Mouse (Mus musculus) kidney, adult 2 months (tissue): ENCODE results near the gene Gm14180. TPM values are rescaled to one million over a fixed set of nuclear protein-coding genes. Genes with fewer than 3 reads are reported as not detected.
A peak's percentile ranks its signal among the peaks of the same experiment; 100 is the strongest.
"Not testable (repeated sequence)": the region's sequence is repeated elsewhere in the genome, so short reads cannot be mapped to it uniquely, and the experiment has no call there.

ENCODE experiments used
- DNase-seq: peaks from one replicate; pipeline ENCODE4 v3.0.0; 2021
- H3K27ac ChIP-seq: fragments of 200-500 bp; 2 replicates; pipeline ENCODE4 v1.5.1; 2012; ENCODE audit warnings: low read depth, low read length, control low read depth, inconsistent platforms; ENCODE audit not compliant: insufficient read depth
- H3K27me3 ChIP-seq: fragments of 200-500 bp; replicated peaks from 2 replicates; pipeline ENCODE4 v1.6.1; 2012; ENCODE audit warnings: mild to moderate bottlenecking, moderate library complexity, low read length, inconsistent platforms; ENCODE audit not compliant: control insufficient read depth, insufficient read depth
- H3K36me3 ChIP-seq: fragments of 200-500 bp; 2 replicates; pipeline ENCODE4 v1.6.1; 2012; ENCODE audit warnings: mild to moderate bottlenecking, moderate library complexity, low read length, inconsistent platforms; ENCODE audit not compliant: control insufficient read depth, insufficient read depth
- H3K4me1 ChIP-seq: fragments of 200-500 bp; 2 replicates; pipeline ENCODE4 v1.6.1; 2011; ENCODE audit warnings: low read length; ENCODE audit not compliant: control insufficient read depth, insufficient read depth
- H3K4me3 ChIP-seq: fragments of 200-500 bp; 2 replicates; pipeline ENCODE4 v1.5.1; 2011; ENCODE audit warnings: mild to moderate bottlenecking, low read depth, low read length, control low read depth; ENCODE audit not compliant: insufficient read depth
- CTCF ChIP-seq: fragments of 200-500 bp; conservative IDR thresholded peaks from 2 replicates; pipeline ENCODE4 v1.5.1; 2011; ENCODE audit warnings: low read depth, mild to moderate bottlenecking, control low read depth, low read length, moderate library complexity, mixed read lengths; ENCODE audit not compliant: insufficient read depth, insufficient read length
- POLR2A ChIP-seq: fragments of 200-500 bp; IDR thresholded peaks from one replicate; pipeline ENCODE4 v1.6.1; 2011; ENCODE audit warnings: low read depth, low read length, control low read depth
- WGBS: fragments of 180-500 bp; shearing (Covaris S2); methylation state at CpG from one replicate; pipeline ENCODE4 v1.1.7; 2018; 5-methylcytosine and 5-hydroxymethylcytosine counted together
- polyA plus RNA-seq: library from polyadenylated mRNA; depleted of rRNA; stranded (reverse); fragments of >200 nt; gene quantifications from 2 replicates; pipeline ENCODE4 v1.2.3, GENCODE M21; 2012; rRNA removed

Gm14180 gene
- polyA plus RNA-seq = not detected in 2 replicates

DNA sequence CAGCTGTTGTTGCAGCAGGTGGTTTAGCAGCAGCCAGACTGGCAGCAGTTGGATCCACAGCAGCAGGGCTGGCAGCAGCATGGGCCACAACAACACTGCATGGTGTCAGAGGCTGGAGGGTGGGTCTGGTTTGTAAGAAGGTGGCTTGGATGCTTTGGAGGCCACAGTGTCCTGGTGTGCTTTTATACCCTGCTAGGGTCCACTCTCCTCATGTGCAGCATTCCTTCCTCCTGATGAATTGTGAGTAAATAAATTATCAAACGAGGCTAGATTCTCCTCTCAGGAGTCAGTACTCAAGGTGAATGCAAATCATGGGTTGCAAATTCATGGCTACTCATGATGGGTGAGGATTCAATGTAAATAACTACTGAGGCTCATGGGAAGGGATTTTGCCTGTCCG is at the start of gene Gm14180:
Gm14180 (minus strand) TSS at position 101 of the 400 bp plus-strand sequence.
- WGBS = 54% methylated on average over 2 of the region's 2 CpGs
- Histone ChIP-seq H3K4me1 (no peaks in the 10 kb centered on the region), H3K27me3 (no peaks in the 10 kb centered on the region), H3K36me3 (no peaks in the 10 kb centered on the region), H3K4me3 (no peak within 1 kb of the TSS), H3K27ac (no peak within 1 kb of the TSS)
- TF ChIP-seq POLR2A (no peak), CTCF (no peak)
- no peak for DNase-seq

DNA sequence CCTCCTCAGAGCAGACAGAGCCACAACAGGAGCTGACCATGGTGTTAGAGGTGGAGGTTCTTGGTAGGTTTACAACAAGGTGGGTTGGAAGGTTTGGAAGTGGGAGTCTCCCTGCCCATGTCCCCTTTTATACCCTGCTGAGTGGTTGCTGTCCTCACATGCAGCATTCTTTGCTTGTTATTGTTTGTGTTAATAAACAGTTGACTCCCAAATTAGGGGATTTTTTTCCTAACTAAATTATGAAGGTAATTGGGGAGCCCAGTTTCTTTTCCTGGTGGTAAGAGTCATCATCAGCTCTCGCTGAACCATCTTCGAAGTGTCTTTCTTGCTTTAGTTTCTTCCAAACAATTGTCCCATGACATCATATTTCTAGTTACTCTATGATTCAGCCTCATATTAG is 46.5 kb upstream of the Gm14180 start, which contains the start of gene Krtap4-8:
Krtap4-8 (minus strand) TSS at position 101 of the 400 bp plus-strand sequence.
- Histone ChIP-seq H3K4me1 (no peaks in the 10 kb centered on the region), H3K36me3 (no peaks in the 10 kb centered on the region), H3K27me3 (no peaks in the 10 kb centered on the region; the same call in 1 of the 2 replicates), H3K27ac (no peak within 1 kb of the TSS), H3K4me3 (no peak within 1 kb of the TSS)
- TF ChIP-seq CTCF (no peak), POLR2A (no peak)
- no peak for DNase-seq
- 95% methylated on average over 2 of the region's 2 CpGs for WGBS

DNA sequence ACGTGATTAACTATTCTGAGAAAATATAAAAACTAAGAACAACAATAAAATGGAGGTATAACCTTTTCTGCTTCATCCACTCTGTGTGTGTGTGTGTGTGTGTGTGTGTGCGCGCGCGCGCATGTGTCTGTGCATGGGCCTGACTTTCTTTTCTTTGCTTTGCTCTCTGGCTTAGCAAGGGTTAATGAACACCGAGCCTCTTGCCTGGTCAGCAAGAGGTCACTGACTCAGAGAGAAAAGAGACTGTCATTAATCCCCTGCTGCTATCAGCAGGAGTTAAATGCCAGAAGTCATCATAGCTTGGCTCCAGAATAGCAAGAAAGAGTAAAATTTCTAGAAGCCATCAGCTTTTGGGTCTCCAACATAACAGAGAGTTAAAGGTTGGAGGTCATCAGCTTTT is 44.3 kb upstream of the Gm14180 start:
- Histone ChIP-seq H3K27me3 (no peaks in the 10 kb centered on the region; the same call in 1 of the 2 replicates), H3K36me3 (no peaks in the 10 kb centered on the region), H3K4me1 (no peaks in the 10 kb centered on the region), H3K4me3 (no peak overlapping the region), H3K27ac (no peak overlapping the region)
- 66% methylated on average over 7 of the region's 7 CpGs for WGBS
- no peak for TF ChIP-seq POLR2A
- no peak for TF ChIP-seq CTCF
- peak; percentile 39 for DNase-seq

GRCm38 (mm10) chr11:99772813-99773212 is 38.7 kb upstream of the Gm14180 start, which contains the start of gene Gm11595:
Gene Gm11595 (minus strand): TSS chr11:99772913.
- H3K4me1 ChIP-seq, DNase-seq, H3K27ac ChIP-seq, H3K27me3 ChIP-seq, H3K4me3 ChIP-seq, H3K36me3 ChIP-seq: not testable (repeated sequence)

- 67% methylated on average over 2 of the region's 2 CpGs for WGBS
- Histone ChIP-seq H3K27me3 (no peaks in the 10 kb centered on the region), H3K36me3 (no peaks in the 10 kb centered on the region), H3K4me1 (no peaks in the 10 kb centered on the region), H3K4me3 (no peak overlapping the region), H3K27ac (no peak overlapping the region)
- TF ChIP-seq POLR2A = no peak
- TF ChIP-seq CTCF = no peak
- DNase-seq = no peak
Measured at GRCm38 (mm10) chr11:99768410-99768809, 34.3 kb upstream of the Gm14180 start.

DNA sequence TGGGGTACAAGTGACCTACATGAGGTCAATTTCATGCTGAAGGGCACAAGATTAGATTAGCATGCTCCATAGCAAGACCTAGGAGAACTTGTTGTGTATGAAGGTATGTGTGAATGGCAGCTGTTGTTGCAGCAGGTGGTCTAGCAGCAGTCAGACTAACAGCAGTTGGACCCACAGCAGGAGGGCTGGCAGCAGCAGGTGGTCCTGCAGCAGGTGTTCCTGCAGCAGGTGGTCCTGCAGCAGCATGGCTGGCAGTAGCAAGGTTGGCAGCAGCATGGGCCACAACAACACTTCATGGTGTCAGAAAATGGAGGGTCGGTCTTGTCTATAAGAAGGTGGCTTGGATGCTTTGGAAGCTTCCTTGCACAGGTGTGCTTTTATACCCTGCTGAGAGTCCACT is 24.8 kb upstream of the Gm14180 start:
- no peaks in the 10 kb centered on the region for H3K36me3 ChIP-seq
- H3K4me3 ChIP-seq = no peak overlapping the region
- no peak overlapping the region for H3K27ac ChIP-seq
- no peak for DNase-seq
- H3K27me3 ChIP-seq = no peaks in the 10 kb centered on the region
- H3K4me1 ChIP-seq = no peaks in the 10 kb centered on the region
- TF ChIP-seq CTCF = no peak
- TF ChIP-seq POLR2A = no peak
- WGBS = 83% methylated on average over 1 of the region's 1 CpGs

DNA sequence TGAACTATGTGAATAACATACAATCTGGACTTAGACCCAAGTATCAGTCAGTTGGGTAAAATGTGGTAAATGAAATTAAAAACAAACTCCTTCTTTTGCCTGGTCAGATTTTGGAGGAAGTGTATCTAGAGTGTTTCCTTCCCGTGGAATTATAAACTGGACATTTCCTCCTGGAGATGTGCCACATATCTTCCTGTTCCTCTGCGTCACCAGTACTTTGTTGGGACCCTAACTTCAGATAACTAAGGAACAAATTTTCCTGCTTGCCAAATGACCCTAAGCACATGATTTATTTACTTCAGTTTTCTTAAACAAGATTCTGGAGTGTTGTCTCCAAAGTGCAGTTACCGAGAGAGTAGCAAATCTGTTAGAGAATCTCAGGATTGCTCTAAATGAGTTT is 9.9 kb upstream of the Gm14180 start:
- 55% methylated on average over 3 of the region's 3 CpGs for WGBS
- H3K4me1 ChIP-seq = no peaks in the 10 kb centered on the region
- no peak overlapping the region for H3K27ac ChIP-seq
- H3K36me3 ChIP-seq = no peaks in the 10 kb centered on the region
- TF ChIP-seq POLR2A (no peak), CTCF (no peak)
- peak; percentile 15 for DNase-seq
- H3K4me3 ChIP-seq = no peak overlapping the region
- no peaks in the 10 kb centered on the region for H3K27me3 ChIP-seq

- no peaks in the 10 kb centered on the region for H3K4me1 ChIP-seq
- H3K27me3 ChIP-seq = no peaks in the 10 kb centered on the region; the same call in 1 of the 2 replicates
- no peak for DNase-seq
- 71% methylated on average over 2 of the region's 2 CpGs for WGBS
- no peak overlapping the region for H3K4me3 ChIP-seq
- H3K27ac ChIP-seq = no peak overlapping the region
- TF ChIP-seq POLR2A = no peak
- TF ChIP-seq CTCF = no peak
- H3K36me3 ChIP-seq = no peaks in the 10 kb centered on the region
Measured at GRCm38 (mm10) chr11:99724061-99724460, 10.0 kb downstream of the Gm14180 start.
